Mouse (Mus musculus): ENCODE measurements around the gene Fut4.

Fut4 gene

GRCm38 (mm10) chr9:14752001-14752522, at the start of gene Fut4:
Fut4 (minus strand) TSS chr9:14752393.
- ATAC-seq (ENCODE audit: low TSS enrichment): peak; percentile 31; the same call in 1 of the 2 replicates

DNA sequence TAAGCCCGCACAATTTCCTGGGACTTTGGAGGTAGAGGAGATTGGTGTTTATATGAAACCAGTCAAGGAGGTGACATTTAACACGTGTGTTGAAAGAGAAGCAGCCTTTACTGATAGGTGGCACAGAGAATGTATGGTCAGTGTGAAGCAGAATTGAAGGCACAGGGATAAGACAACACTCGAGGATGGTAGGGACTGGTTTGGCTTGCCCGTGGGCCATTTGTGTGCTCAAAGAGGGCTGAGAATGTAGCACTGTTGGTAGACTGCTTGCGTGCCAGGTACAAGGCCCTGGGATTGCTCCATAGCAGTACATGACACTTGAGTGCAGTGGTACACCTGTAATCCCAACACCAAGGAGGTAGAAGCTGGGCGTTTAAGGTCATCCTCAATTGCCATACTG, 35.2 kb upstream of the Fut4 start:
- ATAC-seq (ENCODE audit: low TSS enrichment): no peak

- ATAC-seq (ENCODE audit: low TSS enrichment): peak; percentile 99
These were observed 32.1 kb upstream of the Fut4 start, which contains the start of the genes Mre11a and Ankrd49 for GRCm38 (mm10) chr9:14784039-14785002. Mre11a (plus strand) TSS chr9:14784654. Ankrd49 (minus strand) TSS chr9:14784856.

DNA sequence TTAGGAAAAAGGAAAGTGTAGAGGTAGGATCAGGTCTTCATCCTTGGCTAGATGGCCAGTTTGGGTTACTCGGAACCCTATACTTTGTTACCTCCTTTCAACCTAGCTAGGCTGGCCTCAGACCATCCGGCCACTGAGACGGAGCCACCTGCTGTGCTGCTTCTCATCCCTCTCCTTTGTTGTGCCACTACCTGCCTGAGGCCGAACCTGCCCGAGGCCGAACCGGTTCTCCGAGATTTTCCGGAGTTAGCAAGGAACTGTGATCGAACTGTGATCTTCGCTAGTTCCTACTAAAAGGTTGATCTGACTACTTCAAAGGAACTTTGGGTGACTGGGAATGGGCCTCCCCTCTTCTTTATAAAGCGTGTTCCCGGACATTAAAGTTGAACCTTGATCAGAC, 26.1 kb upstream of the Fut4 start:
- no peak for ATAC-seq (ENCODE audit: low TSS enrichment)

DNA sequence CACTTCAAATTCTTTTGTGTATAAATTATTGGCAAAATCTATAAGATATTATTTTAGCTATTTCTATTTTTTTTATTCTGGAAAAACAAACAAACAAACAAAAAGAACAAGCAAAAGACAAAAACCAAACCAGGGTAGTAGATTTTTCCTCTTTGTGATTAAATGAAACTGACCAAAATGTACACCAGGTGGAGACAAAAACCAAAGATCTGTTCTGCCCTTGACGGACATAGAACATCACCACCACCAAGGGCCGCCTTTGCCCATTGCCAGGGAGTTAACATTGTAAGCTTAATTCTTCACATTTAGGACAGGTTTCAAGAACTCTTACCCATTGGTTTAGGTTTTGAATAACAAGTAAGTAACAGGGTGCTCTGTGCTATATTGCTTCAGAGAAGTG, 21.6 kb upstream of the Fut4 start:
- peak; percentile 59 for ATAC-seq (ENCODE audit: low TSS enrichment)

GRCm38 (mm10) chr9:14772074-14772473, 19.9 kb upstream of the Fut4 start:
- no peak for ATAC-seq (ENCODE audit: low TSS enrichment)

DNA sequence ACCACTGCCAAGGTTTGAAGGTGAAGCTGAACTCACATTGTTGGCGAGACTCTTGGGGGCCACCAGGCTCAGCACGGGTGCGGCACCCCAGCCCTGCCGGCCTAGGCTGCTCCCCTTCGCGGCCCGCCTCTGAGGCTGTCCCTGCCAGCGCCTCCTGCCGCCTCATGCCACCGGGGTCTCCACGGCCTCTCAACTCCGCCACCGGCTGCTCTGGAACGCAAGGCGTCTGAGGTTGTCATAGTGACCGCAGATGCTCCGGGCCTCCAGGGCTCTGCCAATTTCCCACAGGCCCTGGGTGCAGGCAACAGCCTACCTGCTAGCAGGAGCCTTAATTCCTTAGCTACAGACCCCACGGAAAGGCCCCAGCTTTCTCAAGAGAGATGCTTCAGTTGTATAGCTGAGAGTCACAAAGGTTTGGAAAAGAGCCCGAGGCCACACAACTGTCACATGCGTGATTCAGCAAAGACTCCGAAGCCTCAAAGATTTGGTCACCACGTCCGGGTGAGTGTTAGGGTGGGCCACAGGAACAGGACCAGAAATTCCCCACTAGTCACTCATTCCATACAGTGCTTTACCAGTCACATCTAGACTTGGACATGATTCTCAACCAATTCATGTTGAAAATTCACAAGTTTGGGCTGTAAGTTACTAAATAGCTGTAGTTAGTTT, 18.7 kb upstream of the Fut4 start, which contains the start of gene 1700012B09Rik:
Gene 1700012B09Rik, minus strand, starts transcription at position 228 of the 669 bp plus-strand sequence.
- ATAC-seq (ENCODE audit: low TSS enrichment): no peak

- no peak for ATAC-seq (ENCODE audit: low TSS enrichment)
These were observed 17.6 kb upstream of the Fut4 start for GRCm38 (mm10) chr9:14769811-14770210.

GRCm38 (mm10) chr9:14764765-14765164, 12.6 kb upstream of the Fut4 start:
- 0 out of 2 replicates have a peak, but pooled peaks have one; percentile 65 for ATAC-seq (ENCODE audit: low TSS enrichment)

DNA sequence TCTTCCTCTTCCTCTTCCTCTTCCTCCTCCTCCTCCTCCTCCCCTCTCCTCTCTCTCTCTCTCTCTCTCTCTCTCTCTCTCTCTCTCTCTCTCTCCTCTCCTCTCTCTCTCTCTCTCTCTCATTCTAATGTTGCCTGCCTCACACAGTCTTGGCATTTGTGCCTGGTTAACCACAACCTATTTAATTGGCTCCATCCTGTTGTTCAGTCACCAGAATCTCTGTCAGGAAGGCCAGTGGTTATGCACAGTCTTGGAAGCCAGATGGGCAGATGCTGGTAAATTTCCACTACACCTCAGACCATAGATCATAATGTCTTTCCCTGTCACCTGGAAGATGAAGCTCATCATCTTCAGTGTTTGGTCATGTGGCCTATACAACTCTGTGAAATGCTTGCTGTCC, 7.1 kb upstream of the Fut4 start:
- no peak for ATAC-seq (ENCODE audit: low TSS enrichment)

DNA sequence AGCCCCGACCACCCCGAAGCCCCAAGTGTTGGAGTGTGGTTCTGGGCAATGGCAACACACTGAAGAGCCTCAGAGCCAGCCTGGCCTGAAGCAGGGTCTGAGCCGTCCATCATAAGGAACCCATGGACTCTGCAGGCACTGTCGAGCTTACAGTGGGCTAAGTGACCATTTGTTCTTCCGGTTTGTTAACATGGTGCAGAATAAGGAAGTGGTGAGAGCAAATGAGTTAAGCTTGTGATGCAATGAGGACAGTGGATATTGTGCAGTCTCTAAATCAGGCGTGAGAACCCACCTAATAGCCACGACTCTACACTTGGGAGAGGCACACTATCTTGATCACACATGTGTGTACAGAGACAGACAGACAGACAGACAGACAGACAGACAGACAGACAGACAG, 6.4 kb upstream of the Fut4 start:
- no peak for ATAC-seq (ENCODE audit: low TSS enrichment)

- no peak for ATAC-seq (ENCODE audit: low TSS enrichment)
These were observed 2.3 kb upstream of the Fut4 start for GRCm38 (mm10) chr9:14754469-14754868.

DNA sequence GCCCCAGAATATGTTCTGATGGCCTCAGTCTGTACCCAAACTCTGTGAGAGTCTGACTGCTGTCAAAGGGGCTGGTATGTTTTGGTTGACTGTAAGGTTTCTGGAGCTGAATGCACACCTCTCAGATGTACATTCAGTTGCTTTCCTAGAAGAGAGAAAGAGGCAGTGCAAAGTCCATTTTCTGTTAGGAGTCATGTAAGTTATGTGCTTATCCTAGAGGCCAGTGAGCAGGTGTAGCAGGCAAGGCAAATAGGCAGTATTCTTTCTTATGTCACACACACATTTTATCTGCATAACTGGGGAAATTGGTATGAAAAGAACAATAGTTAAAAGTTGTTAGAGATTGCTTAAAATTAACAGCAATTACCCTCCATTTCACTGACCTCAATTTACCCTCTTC, 1.8 kb upstream of the Fut4 start:
- ATAC-seq (ENCODE audit: low TSS enrichment): no peak

DNA sequence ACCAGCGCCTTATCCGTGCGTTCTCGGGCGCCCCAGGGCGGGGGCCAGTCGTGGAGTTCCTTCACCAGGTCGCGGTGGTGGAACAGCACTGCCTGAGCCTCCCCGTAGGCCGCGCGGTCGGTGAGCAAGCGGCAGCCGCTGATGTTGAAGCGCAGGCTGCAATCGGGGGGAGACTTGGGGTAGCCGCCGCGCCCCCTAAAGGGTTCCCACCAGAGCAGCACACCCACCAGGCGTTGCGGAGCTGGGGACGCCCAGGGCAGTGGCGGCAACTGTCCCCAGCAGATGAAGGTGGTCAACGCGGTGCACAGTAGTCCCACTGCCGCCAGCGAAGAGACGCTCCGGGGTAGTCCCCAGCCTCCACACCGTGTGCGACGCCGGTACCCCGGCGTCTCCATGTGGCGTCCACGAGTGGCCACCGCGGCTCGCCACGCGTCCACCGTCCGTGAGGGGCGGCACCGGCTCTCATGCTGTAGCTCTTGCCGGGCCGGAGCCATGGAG, 641 bp downstream of the Fut4 start:
- peak; percentile 50 for ATAC-seq (ENCODE audit: low TSS enrichment)

DNA sequence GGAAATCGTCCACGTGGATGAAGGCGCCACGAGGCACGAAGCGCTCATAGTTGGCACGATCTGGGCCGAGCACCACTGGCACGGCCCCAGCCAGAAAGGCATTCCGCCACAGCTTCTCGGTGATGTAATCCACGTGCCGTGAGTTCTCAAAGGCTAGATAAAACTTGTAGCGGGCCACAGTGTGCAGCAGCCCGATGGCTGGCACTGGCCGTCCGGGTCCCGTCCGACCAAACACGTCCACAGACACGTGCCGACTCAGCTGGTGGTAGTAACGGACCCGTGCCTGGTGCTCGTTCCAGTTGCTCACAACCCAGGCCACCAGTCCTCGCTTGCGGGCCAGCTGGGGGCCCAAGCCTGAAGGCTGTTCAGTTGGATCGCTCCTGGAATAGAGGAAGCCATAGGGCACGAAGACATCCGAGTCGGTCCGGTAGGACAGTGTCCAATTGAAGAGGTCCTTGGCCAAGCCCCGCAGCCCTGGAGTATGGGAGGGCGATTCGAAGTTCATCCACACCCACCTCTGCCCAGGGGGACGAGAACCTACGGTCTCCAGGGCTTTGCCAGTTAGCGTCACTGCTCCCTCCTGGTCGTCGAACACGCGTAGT, 1.2 kb downstream of the Fut4 start:
- ATAC-seq (ENCODE audit: low TSS enrichment): no peak

- no peak for ATAC-seq (ENCODE audit: low TSS enrichment)
These were observed 11.9 kb downstream of the Fut4 start, which contains the start of gene Piwil4 for GRCm38 (mm10) chr9:14740151-14740924. Piwil4 (minus strand) TSS chr9:14740733.

GRCm38 (mm10) chr9:14739498-14740150, 12.6 kb downstream of the Fut4 start:
- ATAC-seq (ENCODE audit: low TSS enrichment): no peak

- ATAC-seq (ENCODE audit: low TSS enrichment): no peak
These were observed 21.2 kb downstream of the Fut4 start for GRCm38 (mm10) chr9:14730941-14731541.

DNA sequence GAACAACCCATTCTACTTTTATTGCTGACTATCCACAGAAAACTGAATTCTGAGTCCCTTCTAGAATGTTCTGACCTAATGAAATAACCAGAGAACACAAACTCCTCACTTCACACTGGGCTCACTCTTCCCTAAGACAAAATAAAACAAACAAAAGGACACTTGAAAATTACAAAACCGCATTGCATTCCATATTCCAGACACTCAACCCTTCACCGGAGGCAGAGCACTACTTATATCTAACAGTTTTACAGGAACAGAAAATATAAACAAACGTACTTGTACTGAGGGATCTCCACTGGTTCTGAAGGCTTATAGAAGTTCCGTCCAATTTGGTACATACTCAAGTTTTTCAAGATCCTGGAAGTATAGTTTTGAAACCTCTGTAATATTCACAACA, 23.8 kb downstream of the Fut4 start:
- no peak for ATAC-seq (ENCODE audit: low TSS enrichment)

- ATAC-seq (ENCODE audit: low TSS enrichment): no peak
These were observed 25.6 kb downstream of the Fut4 start for GRCm38 (mm10) chr9:14726629-14727028.
